Mouse (Mus musculus) hindbrain, embryonic 16.5 days (tissue): ENCODE measurements around the gene Bbx. TPM values are rescaled to one million over a fixed set of nuclear protein-coding genes. Genes with fewer than 3 reads are reported as not detected.

Experiments
- ATAC-seq: fragments of 200-750 bp; cut with Nextera tagmentation; 2 replicates; pipeline ENCODE4 v1.8.0; 2017; ENCODE audit warnings: moderate TSS enrichment, moderate library complexity
- H3K27ac ChIP-seq: fragments of 300-500 bp; sonication (generic); 2 replicates; pipeline ENCODE4 v1.5.1; 2014; ENCODE audit warnings: low read depth, mild to moderate bottlenecking, control low read depth, low read length, moderate library complexity
- H3K27me3 ChIP-seq: fragments of 300-500 bp; sonication (generic); replicated peaks from 2 replicates; pipeline ENCODE4 v1.6.1; 2014; ENCODE audit warnings: low read length; ENCODE audit not compliant: control insufficient read depth, insufficient read depth
- H3K36me3 ChIP-seq: fragments of 300-500 bp; sonication (generic); 2 replicates; pipeline ENCODE4 v1.6.1; 2014; ENCODE audit warnings: mild to moderate bottlenecking, low read length, moderate library complexity, mixed read lengths; ENCODE audit not compliant: control insufficient read depth, insufficient read depth
- H3K4me1 ChIP-seq: fragments of 300-500 bp; sonication (generic); 2 replicates; pipeline ENCODE4 v1.6.1; 2014; ENCODE audit warnings: low read depth, low read length; ENCODE audit not compliant: control insufficient read depth, insufficient read depth
- H3K4me2 ChIP-seq: fragments of 300-500 bp; sonication (generic); 2 replicates; pipeline ENCODE4 v1.6.1; 2014; ENCODE audit warnings: mild to moderate bottlenecking, low read length, control low read depth, moderate library complexity
- H3K4me3 ChIP-seq: fragments of 300-500 bp; sonication (generic); 2 replicates; pipeline ENCODE4 v1.5.1; 2014; ENCODE audit warnings: mild to moderate bottlenecking, low read length, control low read depth, moderate library complexity
- H3K9ac ChIP-seq: fragments of 300-500 bp; sonication (generic); 2 replicates; pipeline ENCODE4 v1.6.1; 2014; ENCODE audit warnings: low read depth, mild to moderate bottlenecking, control low read depth, low read length, moderate library complexity
- H3K9me3 ChIP-seq: fragments of 300-500 bp; sonication (generic); 2 replicates; pipeline ENCODE4 v1.6.1; 2014; ENCODE audit warnings: mild to moderate bottlenecking, low read length, moderate library complexity; ENCODE audit not compliant: control insufficient read depth
- WGBS: fragments of 180-500 bp; shearing (Covaris S2); extraction: QIAGEN DNeasy Blood & Tissue Kit; methylation state at CpG from one replicate; pipeline ENCODE4 v1.1.7; 2014; 5-methylcytosine and 5-hydroxymethylcytosine counted together
- polyA plus RNA-seq: library from polyadenylated mRNA; unstranded; fragments of >200 nt; fragmentation: Nextera tagmentation; extraction: Ambion mirVana; gene quantifications from 2 replicates; pipeline ENCODE4 v1.2.1, GENCODE M21; 2015

The Bbx gene
- polyA plus RNA-seq, 1 experiment from 2014 or later, result 20.3 TPM

GRCm38 (mm10) chr16:50309411-50310042 is 122.7 kb downstream of the Bbx start:
- peak; percentile 93 for ATAC-seq
- Histone ChIP-seq H3K36me3 (no peaks in the 10 kb centered on the region), H3K4me1 (no peaks in the 10 kb centered on the region), H3K4me3 (no peak overlapping the region), H3K4me2 (no peak overlapping the region), H3K27me3 (no peaks in the 10 kb centered on the region), H3K27ac (no peak overlapping the region), H3K9me3 (no peaks in the 10 kb centered on the region), H3K9ac (no peak overlapping the region)
- WGBS, result 53% methylated on average over 9 of the region's 9 CpGs

- no peaks in the 10 kb centered on the region for H3K9me3 ChIP-seq
- WGBS, result 80% methylated on average over 6 of the region's 6 CpGs
- H3K4me1 ChIP-seq, result no peaks in the 10 kb centered on the region
- no peaks in the 10 kb centered on the region for H3K36me3 ChIP-seq
- H3K27ac ChIP-seq, result no peak overlapping the region
- H3K27me3 ChIP-seq, result no peaks in the 10 kb centered on the region
- no peak overlapping the region for H3K4me3 ChIP-seq
- no peak for ATAC-seq
- H3K4me2 ChIP-seq, result no peak overlapping the region
- H3K9ac ChIP-seq, result no peak overlapping the region
Observed at GRCm38 (mm10) chr16:50308256-50308655, 123.9 kb downstream of the Bbx start.

GRCm38 (mm10) chr16:50307231-50307630 is 125.0 kb downstream of the Bbx start:
- WGBS, result 83% methylated on average over 4 of the region's 4 CpGs
- H3K27me3 ChIP-seq, result no peaks in the 10 kb centered on the region
- H3K9ac ChIP-seq, result no peak overlapping the region
- H3K36me3 ChIP-seq, result no peaks in the 10 kb centered on the region
- no peak overlapping the region for H3K4me2 ChIP-seq
- no peaks in the 10 kb centered on the region for H3K9me3 ChIP-seq
- ATAC-seq, result no peak
- H3K27ac ChIP-seq, result no peak overlapping the region
- H3K4me3 ChIP-seq, result no peak overlapping the region
- no peaks in the 10 kb centered on the region for H3K4me1 ChIP-seq

GRCm38 (mm10) chr16:50306727-50307126 is 125.5 kb downstream of the Bbx start:
- Histone ChIP-seq H3K4me3 (no peak overlapping the region), H3K9ac (no peak overlapping the region), H3K27me3 (no peaks in the 10 kb centered on the region), H3K36me3 (no peaks in the 10 kb centered on the region), H3K27ac (no peak overlapping the region), H3K9me3 (no peaks in the 10 kb centered on the region), H3K4me1 (no peaks in the 10 kb centered on the region), H3K4me2 (no peak overlapping the region)
- ATAC-seq, result no peak

GRCm38 (mm10) chr16:50305156-50305555 is 127.0 kb downstream of the Bbx start:
- Histone ChIP-seq H3K36me3 (no peaks in the 10 kb centered on the region), H3K4me2 (no peak overlapping the region), H3K27ac (no peak overlapping the region), H3K9me3 (no peaks in the 10 kb centered on the region), H3K27me3 (no peaks in the 10 kb centered on the region), H3K4me1 (no peaks in the 10 kb centered on the region), H3K4me3 (no peak overlapping the region), H3K9ac (no peak overlapping the region)
- ATAC-seq, result no peak
- 90% methylated on average over 6 of the region's 6 CpGs for WGBS

GRCm38 (mm10) chr16:50302566-50302965 is 129.6 kb downstream of the Bbx start:
- WGBS, result 98% methylated on average over 1 of the region's 1 CpGs
- Histone ChIP-seq H3K27ac (no peak overlapping the region), H3K4me3 (no peak overlapping the region), H3K36me3 (no peaks in the 10 kb centered on the region), H3K4me1 (no peaks in the 10 kb centered on the region), H3K9me3 (no peaks in the 10 kb centered on the region), H3K27me3 (no peaks in the 10 kb centered on the region), H3K9ac (no peak overlapping the region), H3K4me2 (no peak overlapping the region)
- no peak for ATAC-seq

GRCm38 (mm10) chr16:50298743-50299443 is 133.3 kb downstream of the Bbx start:
- no peaks in the 10 kb centered on the region for H3K9me3 ChIP-seq
- H3K27me3 ChIP-seq, result no peaks in the 10 kb centered on the region
- no peak overlapping the region for H3K9ac ChIP-seq
- no peak overlapping the region for H3K27ac ChIP-seq
- no peaks in the 10 kb centered on the region for H3K4me1 ChIP-seq
- no peak overlapping the region for H3K4me2 ChIP-seq
- ATAC-seq, result no peak
- no peaks in the 10 kb centered on the region for H3K36me3 ChIP-seq
- 77% methylated on average over 8 of the region's 8 CpGs for WGBS
- H3K4me3 ChIP-seq, result no peak overlapping the region

GRCm38 (mm10) chr16:50293502-50294228 is 138.5 kb downstream of the Bbx start:
- no peaks in the 10 kb centered on the region for H3K27me3 ChIP-seq
- no peaks in the 10 kb centered on the region for H3K36me3 ChIP-seq
- no peak overlapping the region for H3K4me2 ChIP-seq
- no peak overlapping the region for H3K4me3 ChIP-seq
- no peaks in the 10 kb centered on the region for H3K4me1 ChIP-seq
- WGBS, result 88% methylated on average over 4 of the region's 4 CpGs
- H3K27ac ChIP-seq, result no peak overlapping the region
- no peak for ATAC-seq
- H3K9me3 ChIP-seq, result no peaks in the 10 kb centered on the region
- H3K9ac ChIP-seq, result no peak overlapping the region

GRCm38 (mm10) chr16:50292834-50293233 is 139.4 kb downstream of the Bbx start:
- Histone ChIP-seq H3K27ac (no peak overlapping the region), H3K9ac (no peak overlapping the region), H3K36me3 (no peaks in the 10 kb centered on the region), H3K27me3 (no peaks in the 10 kb centered on the region), H3K4me2 (no peak overlapping the region), H3K9me3 (no peaks in the 10 kb centered on the region), H3K4me3 (no peak overlapping the region), H3K4me1 (no peaks in the 10 kb centered on the region)
- WGBS, result 97% methylated on average over 5 of the region's 5 CpGs
- no peak for ATAC-seq
